Mouse (Mus musculus): Measurements from ENCODE around the gene Siah2.

Gene Siah2

DNA sequence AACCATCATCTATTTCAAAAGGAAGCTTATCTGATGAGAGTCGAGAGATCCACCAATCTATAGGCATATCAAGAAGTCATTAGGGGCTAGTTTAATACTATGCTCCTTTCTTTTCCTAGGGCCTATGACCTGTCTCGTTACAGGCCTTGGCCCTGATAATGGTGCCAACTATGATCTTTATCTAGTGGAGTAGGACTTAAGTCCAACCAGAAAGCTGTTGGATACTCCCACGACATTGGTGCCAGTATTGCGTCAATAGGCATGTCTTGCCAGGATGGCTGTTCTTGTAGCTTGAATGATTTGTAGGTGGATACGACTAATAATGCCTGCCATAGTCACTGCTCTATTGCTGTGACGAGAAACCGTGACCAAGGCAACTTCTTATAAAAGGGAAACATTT is 28.2 kb downstream of the Siah2 start:
- DNase-seq (ENCODE audit: low spot score in 2 of 2): no peak

GRCm38 (mm10) chr3:58660636-58661035 is 31.6 kb downstream of the Siah2 start:
- DNase-seq (ENCODE audit: low spot score in 2 of 2): no peak

- peak in 1 of 2 experiments; percentile 14 for DNase-seq (ENCODE audit: low spot score in 2 of 2)
Measured at GRCm38 (mm10) chr3:58657356-58657755, 34.8 kb downstream of the Siah2 start.

DNA sequence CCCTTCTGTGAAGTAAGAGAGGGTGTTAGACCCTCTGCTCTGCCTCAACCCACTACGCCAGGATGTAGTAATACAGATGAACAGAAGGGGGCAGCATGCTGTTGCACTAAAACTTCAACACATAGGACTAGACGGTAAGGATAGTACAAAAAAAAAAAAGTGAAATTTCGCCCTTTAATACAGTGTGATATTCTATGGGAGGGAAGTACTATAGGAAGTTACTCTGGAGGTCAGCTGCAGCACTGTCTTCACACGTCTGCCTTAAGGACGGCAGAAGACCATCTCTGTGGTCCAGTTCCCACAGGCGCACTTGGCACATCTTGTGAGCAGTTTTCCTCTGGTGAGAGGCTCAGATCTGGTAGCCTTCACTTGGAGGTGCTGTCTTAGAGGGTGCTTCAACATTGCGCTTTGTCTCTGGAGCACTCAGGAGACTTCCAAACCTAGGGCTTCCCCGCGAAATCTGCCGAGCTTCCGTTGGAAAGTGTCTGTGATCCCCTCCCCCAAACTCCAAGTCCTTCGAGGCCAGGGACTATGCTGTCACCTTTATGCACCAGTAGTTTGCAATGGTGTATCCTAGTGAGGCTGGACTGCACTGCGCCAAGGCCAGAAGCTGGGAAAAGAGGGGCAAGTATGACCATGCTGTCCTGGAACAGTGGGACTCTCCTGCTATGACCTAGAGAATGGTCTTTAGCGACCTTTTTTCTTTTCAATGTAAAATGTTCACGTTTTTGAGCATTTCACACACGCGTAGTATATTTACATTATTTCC is 36.7 kb downstream of the Siah2 start:
- DNase-seq (ENCODE audit: low spot score in 2 of 2): peak in 1 of 2 experiments; percentile 49

- DNase-seq (ENCODE audit: low spot score in 2 of 2): no peak
Measured at GRCm38 (mm10) chr3:58653907-58654306, 38.3 kb downstream of the Siah2 start.

GRCm38 (mm10) chr3:58650328-58650727 is 41.9 kb downstream of the Siah2 start:
- no peak for DNase-seq (ENCODE audit: low spot score in 2 of 2)

- DNase-seq (ENCODE audit: low spot score in 2 of 2): no peak
Measured at GRCm38 (mm10) chr3:58647179-58647578, 45.0 kb downstream of the Siah2 start.

DNA sequence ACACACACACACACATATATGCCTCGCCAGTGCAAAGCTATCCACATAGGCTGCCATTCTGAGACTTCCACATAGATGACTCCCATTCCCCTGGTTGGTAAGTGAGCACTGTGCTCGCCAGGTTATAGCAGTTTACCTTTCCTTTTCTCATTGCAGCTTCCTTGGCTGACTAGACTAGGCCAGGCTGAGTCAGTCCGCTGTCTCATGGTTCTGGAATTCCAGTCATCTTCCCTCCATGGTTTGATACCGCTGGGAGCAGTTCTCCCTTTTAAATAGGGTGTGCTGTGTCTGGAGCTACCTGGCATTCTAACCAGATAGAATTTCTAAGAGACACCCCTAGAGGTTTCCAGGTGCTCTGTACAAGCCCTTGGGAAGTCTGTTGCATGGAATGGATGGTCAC is 46.0 kb downstream of the Siah2 start:
- no peak for DNase-seq (ENCODE audit: low spot score in 2 of 2)

DNA sequence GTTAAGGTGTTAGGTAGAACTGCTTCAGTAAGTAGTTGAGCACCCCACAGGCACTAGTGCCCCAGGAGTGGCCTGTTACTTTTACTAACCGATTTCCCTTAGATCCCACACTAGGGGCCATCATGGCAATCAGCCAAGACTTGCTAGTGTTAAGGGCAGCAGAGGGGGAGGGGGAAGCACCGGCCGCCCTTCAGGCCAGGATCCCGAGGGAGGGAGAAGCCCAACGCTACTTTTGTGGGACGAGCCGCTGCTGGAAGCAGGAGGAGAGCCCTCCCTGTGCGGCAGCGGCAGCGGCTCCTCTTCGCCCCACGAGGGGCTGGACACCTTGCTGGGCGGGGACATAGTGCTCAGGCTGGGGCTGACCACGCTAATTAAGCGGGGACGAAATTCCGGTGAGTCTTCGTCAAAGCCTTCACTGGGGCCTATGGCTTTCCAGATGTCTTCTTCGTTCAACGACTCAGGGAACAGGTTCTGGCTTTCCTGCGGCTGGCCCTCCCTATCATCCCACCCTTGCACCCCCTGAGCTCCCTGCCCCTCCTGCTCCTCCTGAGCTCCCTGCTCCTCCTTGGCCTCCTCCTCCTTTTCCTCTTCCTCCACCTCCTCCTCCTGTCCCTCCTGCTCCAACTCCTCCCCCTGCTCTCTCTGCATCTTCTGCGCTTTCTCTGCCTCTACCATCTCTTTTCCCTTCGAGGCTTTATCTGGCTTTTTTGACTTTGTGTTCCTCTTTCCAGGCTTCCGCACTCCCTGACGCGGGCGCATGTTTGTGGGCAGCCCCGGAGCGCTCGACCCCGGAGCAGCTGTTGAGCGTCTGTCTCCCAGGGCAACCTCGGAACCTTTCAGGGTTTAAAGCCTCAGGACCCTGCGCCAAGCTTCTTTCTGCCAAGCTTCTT is 55.5 kb downstream of the Siah2 start, which contains the start of gene Erich6:
Gene Erich6 (minus strand): TSS at position 802 of the 890 bp plus-strand sequence.
- peak in 1 of 2 experiments; percentile 3 for DNase-seq (ENCODE audit: low spot score in 2 of 2)

GRCm38 (mm10) chr3:58631693-58632092 is 60.5 kb downstream of the Siah2 start:
- DNase-seq (ENCODE audit: low spot score in 2 of 2): no peak

DNA sequence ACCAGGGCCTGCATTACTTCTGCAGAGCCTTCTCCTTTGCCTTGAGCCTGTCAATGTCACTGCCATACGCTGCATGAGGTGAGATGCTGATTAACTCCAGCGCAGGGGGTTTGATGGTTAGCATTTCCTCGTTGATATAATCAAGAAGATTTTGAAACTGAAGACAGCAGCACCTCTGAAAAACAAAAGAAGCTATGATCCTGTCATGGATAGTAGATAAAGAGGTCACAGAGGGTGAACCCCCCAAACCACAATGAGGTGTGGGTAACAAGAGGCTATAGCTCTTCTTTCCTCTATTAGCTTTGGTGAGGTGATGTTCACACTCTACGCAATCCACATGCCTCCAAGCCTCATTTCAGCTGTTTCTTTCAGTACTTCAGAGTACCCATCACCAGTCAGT is 67.2 kb downstream of the Siah2 start:
- DNase-seq (ENCODE audit: low spot score in 2 of 2): no peak

Data from heart, adult 9 months (tissue).